Mouse (Mus musculus) natural killer cell, adult 2 months (primary cell): Measurements from ENCODE around the gene Abhd12.

Experiments used
- DNase-seq, 2 experiments: peaks; one replicate each; pipeline ENCODE4 v3.0.0; 2022; ENCODE audit warnings: low spot score in 2 of 2

Gene Abhd12

GRCm38 (mm10) chr2:150851251-150851650 is 53.3 kb downstream of the Abhd12 start:
- no peak for DNase-seq

- DNase-seq: no peak
These were observed 57.0 kb downstream of the Abhd12 start for GRCm38 (mm10) chr2:150847436-150847995.

- no peak for DNase-seq
These were observed 59.7 kb downstream of the Abhd12 start for GRCm38 (mm10) chr2:150844798-150845197.

- DNase-seq: no peak
These were observed 62.5 kb downstream of the Abhd12 start for GRCm38 (mm10) chr2:150842049-150842461.

GRCm38 (mm10) chr2:150841109-150841508 is 63.4 kb downstream of the Abhd12 start:
- DNase-seq: no peak

- DNase-seq: no peak
These were observed 64.7 kb downstream of the Abhd12 start for GRCm38 (mm10) chr2:150839686-150840471.

GRCm38 (mm10) chr2:150837781-150838180 is 66.8 kb downstream of the Abhd12 start:
- no peak for DNase-seq

GRCm38 (mm10) chr2:150836906-150837305 is 67.6 kb downstream of the Abhd12 start:
- DNase-seq: no peak

- DNase-seq: no peak
These were observed 68.6 kb downstream of the Abhd12 start for GRCm38 (mm10) chr2:150835975-150836374.

- no peak for DNase-seq
These were observed 69.9 kb downstream of the Abhd12 start for GRCm38 (mm10) chr2:150834616-150835015.

GRCm38 (mm10) chr2:150832029-150832428 is 72.5 kb downstream of the Abhd12 start:
- no peak for DNase-seq

- DNase-seq: peak; percentile 20 to 37
These were observed 73.6 kb downstream of the Abhd12 start for GRCm38 (mm10) chr2:150830911-150831441.

GRCm38 (mm10) chr2:150830011-150830410 is 74.5 kb downstream of the Abhd12 start:
- DNase-seq: no peak

- peak in 1 of 2 experiments; percentile 5 for DNase-seq
These were observed 75.9 kb downstream of the Abhd12 start for GRCm38 (mm10) chr2:150828654-150829053.

GRCm38 (mm10) chr2:150828164-150828563 is 76.4 kb downstream of the Abhd12 start:
- peak; percentile 21 to 29 for DNase-seq

GRCm38 (mm10) chr2:150826426-150826825 is 78.1 kb downstream of the Abhd12 start:
- no peak for DNase-seq

- DNase-seq: no peak
These were observed 81.6 kb downstream of the Abhd12 start for GRCm38 (mm10) chr2:150822987-150823386.

- DNase-seq: no peak
These were observed 83.8 kb downstream of the Abhd12 start for GRCm38 (mm10) chr2:150820720-150821119.

GRCm38 (mm10) chr2:150818742-150819141 is 85.8 kb downstream of the Abhd12 start:
- no peak for DNase-seq

GRCm38 (mm10) chr2:150816676-150817402 is 87.7 kb downstream of the Abhd12 start:
- DNase-seq: no peak

- DNase-seq: no peak
These were observed 91.7 kb downstream of the Abhd12 start for GRCm38 (mm10) chr2:150812816-150813215.

GRCm38 (mm10) chr2:150810603-150811002 is 93.9 kb downstream of the Abhd12 start:
- no peak for DNase-seq
